Mouse (Mus musculus): ENCODE measurements at regions not wholly inside any gene's neighbourhood (a gene's known extent, or its start where the extent isn't known, plus 50 kb on each side); places are given as distances from the start of the nearest gene placed in this dataset.
"Not testable (repeated sequence)": the region's sequence is repeated elsewhere in the genome, so short reads cannot be mapped to it uniquely, and the experiment has no call there.

DNA sequence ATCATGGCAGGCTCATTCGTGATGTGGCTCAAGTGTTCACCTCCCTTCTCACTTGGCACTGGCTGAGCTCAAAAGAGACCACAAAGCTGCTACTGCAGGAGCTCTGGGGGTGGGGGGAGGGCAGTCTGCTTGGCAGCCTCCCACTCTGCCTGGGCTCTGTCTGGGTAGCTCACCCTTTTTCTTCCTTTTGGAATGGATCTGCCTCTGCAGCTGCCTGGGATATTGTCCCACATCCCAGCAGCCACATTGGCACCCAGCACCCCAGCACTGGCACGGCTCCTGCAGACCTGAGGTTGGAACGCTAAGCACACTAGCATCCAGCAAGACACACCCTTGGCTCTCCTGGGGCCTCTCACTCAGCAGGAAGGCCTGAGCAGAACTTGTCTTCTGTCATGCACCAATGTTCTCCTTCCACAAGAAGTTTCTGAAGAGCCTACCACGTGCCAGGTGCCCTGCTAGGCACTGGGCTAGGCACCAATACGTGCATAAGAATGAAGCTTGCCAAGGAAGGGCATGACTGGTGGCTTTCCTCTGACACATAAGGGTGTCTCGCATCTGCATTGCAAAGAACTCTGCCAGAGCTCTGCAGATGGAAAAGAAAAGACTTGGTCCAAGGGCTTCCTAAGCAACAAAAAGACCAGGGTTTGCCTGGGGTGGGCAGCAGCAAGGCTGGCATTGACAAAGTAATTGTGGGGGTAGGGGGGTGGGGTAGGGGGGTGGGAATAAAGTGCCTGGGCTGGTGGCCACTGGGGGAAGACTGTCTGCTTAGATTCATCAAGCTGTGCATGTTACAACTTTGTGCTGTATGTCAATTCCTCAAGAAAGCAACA lies 112.1 kb upstream of the Sipa1l1 start:
- not testable (repeated sequence) for H3K9me3 ChIP-seq (ENCODE audit: control insufficient read depth, insufficient read depth, low read depth, low read length)

DNA sequence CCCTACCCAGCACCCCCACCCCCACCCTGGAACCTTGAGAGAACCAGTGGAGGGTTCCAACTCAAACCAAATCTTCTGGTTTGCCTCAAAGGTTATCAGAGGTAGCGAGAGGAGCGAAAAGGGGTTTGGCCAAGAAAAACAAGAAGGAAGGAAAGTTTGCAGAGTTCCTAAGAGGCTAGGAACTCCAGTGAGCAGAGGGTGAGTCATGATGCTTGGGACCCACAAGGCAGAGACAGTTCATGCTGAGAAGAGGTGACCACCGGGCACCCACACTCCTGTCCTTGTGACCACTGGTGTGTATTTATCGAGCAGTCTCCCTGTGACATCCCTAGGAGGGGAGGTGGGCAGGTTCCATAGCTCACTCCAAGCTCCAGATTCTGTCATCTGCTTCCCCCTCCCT lies 104.1 kb upstream of the Sipa1l1 start:
- TF ChIP-seq HCFC1 (IDR thresholded peaks at IDR 0.05; ENCODE audit: borderline replicate concordance, insufficient read depth, low read length) (no peak), MAFK (IDR thresholded peaks at IDR 0.05; ENCODE audit: insufficient read depth, low read depth, low read length) (no peak), CHD2 (IDR thresholded peaks at IDR 0.05; ENCODE audit: low read depth, low read length) (no peak), ZNF384 (IDR thresholded peaks at IDR 0.05; ENCODE audit: low read depth, low read length) (no peak), ZC3H11A (IDR thresholded peaks at IDR 0.05; ENCODE audit: borderline replicate concordance, low read depth, low read length) (no peak)
- H3K27ac ChIP-seq (ENCODE audit: insufficient read depth, low read depth, low read length, poor library complexity, severe bottlenecking), result no peak overlapping the region
- H3K9ac ChIP-seq (ENCODE audit: insufficient read depth, low read depth, low read length, poor library complexity, severe bottlenecking), result no peak overlapping the region
- H3K4me1 ChIP-seq (ENCODE audit: control insufficient read depth in 2 of 2, insufficient read depth in 2 of 2, low read length in 2 of 2, poor library complexity in 1 of 2), result no peaks in the 10 kb centered on the region
- H3K9me3 ChIP-seq (ENCODE audit: control insufficient read depth, insufficient read depth, low read depth, low read length), result no peaks in the 10 kb centered on the region
- no peaks in the 10 kb centered on the region for H3K36me3 ChIP-seq (ENCODE audit: control insufficient read depth, insufficient read depth, low read length, poor library complexity, severe bottlenecking)
- in situ Hi-C loops (cut with MboI; ENCODE audit: low sequenced_read_pairs in 2 of 2, unreplicated experiment in 2 of 2), result no loop called here
- H3K4me3 ChIP-seq (ENCODE audit: insufficient read depth in 1 of 2, low read depth in 1 of 2, low read length in 2 of 2, poor library complexity in 1 of 2, severe bottlenecking in 1 of 2), result no peak overlapping the region
- DNase-seq (ENCODE audit: low read depth, low spot score), result no peak

More for the DNA sequence above, 112.1 kb upstream of the Sipa1l1 start:
- H3K4me3 ChIP-seq (ENCODE audit: insufficient read depth in 1 of 2, low read depth in 1 of 2, low read length in 2 of 2, poor library complexity in 1 of 2, severe bottlenecking in 1 of 2); in situ Hi-C loops (cut with MboI; ENCODE audit: low sequenced_read_pairs in 2 of 2, unreplicated experiment in 2 of 2); H3K4me1 ChIP-seq (ENCODE audit: control insufficient read depth in 2 of 2, insufficient read depth in 2 of 2, low read length in 2 of 2, poor library complexity in 1 of 2); H3K9ac ChIP-seq (ENCODE audit: insufficient read depth, low read depth, low read length, poor library complexity, severe bottlenecking); DNase-seq (ENCODE audit: low read depth, low spot score); H3K36me3 ChIP-seq (ENCODE audit: control insufficient read depth, insufficient read depth, low read length, poor library complexity, severe bottlenecking); H3K27ac ChIP-seq (ENCODE audit: insufficient read depth, low read depth, low read length, poor library complexity, severe bottlenecking): not testable (repeated sequence)

DNA sequence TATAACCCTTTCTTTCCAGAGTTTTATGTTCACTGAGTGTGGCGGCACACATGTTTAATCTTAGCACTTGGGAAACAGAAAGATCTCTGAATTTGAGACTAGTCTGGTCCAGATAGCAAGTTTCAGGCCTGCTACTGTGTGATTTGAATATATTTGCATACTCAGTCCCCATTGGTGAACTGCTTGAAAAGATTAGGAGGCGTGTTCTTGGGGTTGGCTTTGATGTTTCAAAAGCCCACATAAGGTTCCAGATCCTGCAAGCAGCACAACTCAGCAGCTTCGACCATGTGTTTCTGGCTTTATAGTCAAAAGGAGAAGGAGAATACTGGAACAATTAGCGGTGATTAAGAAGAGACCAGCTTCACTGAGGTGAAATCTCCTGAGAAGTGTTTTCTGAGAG lies 102.3 kb upstream of the Sipa1l1 start:
- no peaks in the 10 kb centered on the region for H3K9me3 ChIP-seq (ENCODE audit: control insufficient read depth, insufficient read depth, low read depth, low read length)
- in situ Hi-C loops (cut with MboI; ENCODE audit: low sequenced_read_pairs in 2 of 2, unreplicated experiment in 2 of 2), result no loop called here
- TF ChIP-seq CHD2 (IDR thresholded peaks at IDR 0.05; ENCODE audit: low read depth, low read length) (no peak), MAFK (IDR thresholded peaks at IDR 0.05; ENCODE audit: insufficient read depth, low read depth, low read length) (no peak), HCFC1 (IDR thresholded peaks at IDR 0.05; ENCODE audit: borderline replicate concordance, insufficient read depth, low read length) (no peak), ZC3H11A (IDR thresholded peaks at IDR 0.05; ENCODE audit: borderline replicate concordance, low read depth, low read length) (no peak), ZNF384 (IDR thresholded peaks at IDR 0.05; ENCODE audit: low read depth, low read length) (no peak)
- H3K4me3 ChIP-seq (ENCODE audit: insufficient read depth in 1 of 2, low read depth in 1 of 2, low read length in 2 of 2, poor library complexity in 1 of 2, severe bottlenecking in 1 of 2), result no peak overlapping the region
- no peak overlapping the region for H3K27ac ChIP-seq (ENCODE audit: insufficient read depth, low read depth, low read length, poor library complexity, severe bottlenecking)
- no peaks in the 10 kb centered on the region for H3K36me3 ChIP-seq (ENCODE audit: control insufficient read depth, insufficient read depth, low read length, poor library complexity, severe bottlenecking)
- no peaks in the 10 kb centered on the region for H3K4me1 ChIP-seq (ENCODE audit: control insufficient read depth in 2 of 2, insufficient read depth in 2 of 2, low read length in 2 of 2, poor library complexity in 1 of 2)
- no peak for DNase-seq (ENCODE audit: low read depth, low spot score)
- no peak overlapping the region for H3K9ac ChIP-seq (ENCODE audit: insufficient read depth, low read depth, low read length, poor library complexity, severe bottlenecking)

DNA sequence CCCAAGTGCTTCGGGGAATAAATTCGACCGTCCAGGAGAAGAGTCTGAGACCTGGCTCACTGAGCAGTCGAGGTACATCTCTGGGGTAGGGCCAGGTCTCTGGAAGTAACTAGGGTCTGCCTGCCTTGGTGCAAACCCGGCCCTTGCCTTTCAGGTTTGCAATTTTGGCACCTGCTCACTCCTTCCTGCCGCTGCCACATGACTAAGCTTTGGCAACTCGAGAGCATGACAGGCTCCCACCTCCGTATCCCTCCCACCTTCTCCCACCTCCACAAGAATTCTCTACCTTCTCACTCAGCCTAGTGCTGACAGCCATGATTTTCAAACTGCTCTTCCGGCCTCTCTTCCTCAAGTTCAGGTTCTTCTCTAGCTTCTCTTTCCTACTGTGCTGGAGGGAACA lies 99.5 kb upstream of the Sipa1l1 start:
- no peak for TF ChIP-seq HCFC1 (IDR thresholded peaks at IDR 0.05; ENCODE audit: borderline replicate concordance, insufficient read depth, low read length)
- in situ Hi-C loops (cut with MboI; ENCODE audit: low sequenced_read_pairs in 2 of 2, unreplicated experiment in 2 of 2), result loop anchor here in 1 of 2 experiments (10.0 kb wide), 1 partner anchor 395 kb away; no protein-coding TSS in a partner anchor
- H3K4me1 ChIP-seq (ENCODE audit: control insufficient read depth in 2 of 2, insufficient read depth in 2 of 2, low read length in 2 of 2, poor library complexity in 1 of 2), result no peaks in the 10 kb centered on the region
- DNase-seq (ENCODE audit: low read depth, low spot score), result no peak
- H3K4me3 ChIP-seq (ENCODE audit: insufficient read depth in 1 of 2, low read depth in 1 of 2, low read length in 2 of 2, poor library complexity in 1 of 2, severe bottlenecking in 1 of 2), result no peak overlapping the region
- no peak overlapping the region for H3K9ac ChIP-seq (ENCODE audit: insufficient read depth, low read depth, low read length, poor library complexity, severe bottlenecking)
- H3K36me3 ChIP-seq (ENCODE audit: control insufficient read depth, insufficient read depth, low read length, poor library complexity, severe bottlenecking), result no peaks in the 10 kb centered on the region
- H3K27ac ChIP-seq (ENCODE audit: insufficient read depth, low read depth, low read length, poor library complexity, severe bottlenecking), result no peak overlapping the region
- H3K9me3 ChIP-seq (ENCODE audit: control insufficient read depth, insufficient read depth, low read depth, low read length), result no peaks in the 10 kb centered on the region

Data from ES-E14 (cell line).